Mouse (Mus musculus): Measurements from ENCODE around the gene Tcte3.
"Not testable (repeated sequence)": the region's sequence is repeated elsewhere in the genome, so short reads cannot be mapped to it uniquely, and the experiment has no call there.

DNA sequence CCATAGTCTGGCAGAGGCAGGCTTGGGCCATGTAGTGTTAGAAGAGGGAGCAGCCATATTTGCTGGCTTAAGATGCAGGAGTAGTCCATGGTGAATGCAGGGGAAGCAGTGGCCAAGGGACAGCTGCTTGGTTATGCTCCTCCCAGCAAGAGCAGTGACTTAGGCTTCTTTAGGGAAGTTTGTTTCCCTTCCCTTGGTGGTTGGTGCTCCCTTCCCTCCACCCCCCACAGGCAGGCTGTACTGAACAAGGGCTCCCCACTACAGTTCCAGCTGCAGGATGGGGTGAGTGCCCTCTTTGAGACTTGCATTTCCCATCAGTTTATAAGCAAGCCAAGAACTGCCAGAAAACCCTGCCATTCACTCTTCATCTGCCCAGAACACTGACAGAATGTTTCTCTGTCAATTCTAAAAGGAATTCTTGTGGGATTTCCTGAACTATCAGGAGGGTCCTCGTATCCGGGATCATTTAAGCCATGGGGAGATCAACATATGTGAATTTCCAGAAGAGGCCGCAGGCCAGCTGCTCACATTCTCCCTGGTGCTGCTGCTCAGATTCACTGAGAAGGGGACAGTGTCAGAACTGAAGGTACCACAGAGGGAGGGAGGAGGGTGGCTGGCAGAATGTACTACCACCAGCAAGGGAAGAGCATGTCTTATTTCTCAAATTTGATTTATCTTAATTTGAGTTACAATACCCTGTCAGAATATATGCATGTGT is 19.6 kb downstream of the Tcte3 start:
- TF ChIP-seq CTCF (IDR thresholded peaks at IDR 0.05; ENCODE audit: control insufficient read depth, insufficient read depth, insufficient read length); USF1 (IDR thresholded peaks at IDR 0.05; ENCODE audit: low read depth); MAX (IDR thresholded peaks at IDR 0.05): not testable (repeated sequence)

All from C2C12 (cell line).